Mouse (Mus musculus) kidney, embryonic 16.5 days (tissue): ENCODE results near the gene Crhr2. TPM values are rescaled to one million over a fixed set of nuclear protein-coding genes. Genes with fewer than 3 reads are reported as not detected.
A peak's percentile ranks its signal among the peaks of the same experiment; 100 is the strongest.

Experiments
- ATAC-seq: fragments of 200-750 bp; cut with Nextera tagmentation; 2 replicates; pipeline ENCODE4 v1.8.0; 2017; ENCODE audit warnings: moderate TSS enrichment; ENCODE audit not compliant: low FRiP score, low TSS enrichment
- H3K27ac ChIP-seq: fragments of 300-500 bp; sonication (generic); 2 replicates; pipeline ENCODE4 v1.5.1; 2014; ENCODE audit warnings: low read length
- H3K27me3 ChIP-seq: fragments of 300-500 bp; sonication (generic); 2 replicates; pipeline ENCODE4 v1.6.1; 2014; ENCODE audit warnings: low read length, control low read depth, mixed read lengths; ENCODE audit not compliant: insufficient read depth
- H3K36me3 ChIP-seq: fragments of 300-500 bp; sonication (generic); 2 replicates; pipeline ENCODE4 v1.6.1; 2014; ENCODE audit warnings: low read length, control low read depth, mixed read lengths; ENCODE audit not compliant: insufficient read depth
- H3K4me1 ChIP-seq: fragments of 300-500 bp; sonication (generic); 2 replicates; pipeline ENCODE4 v1.6.1; 2014; ENCODE audit warnings: low read length, control low read depth, mixed read lengths; ENCODE audit not compliant: insufficient read depth
- H3K4me2 ChIP-seq: fragments of 300-500 bp; sonication (generic); replicated peaks from 2 replicates; pipeline ENCODE4 v1.6.1; 2014; ENCODE audit warnings: low read depth, low read length
- H3K4me3 ChIP-seq: fragments of 300-500 bp; sonication (generic); 2 replicates; pipeline ENCODE4 v1.5.1; 2014; ENCODE audit warnings: mild to moderate bottlenecking, low read length
- H3K9ac ChIP-seq: fragments of 300-500 bp; sonication (generic); replicated peaks from 2 replicates; pipeline ENCODE4 v1.6.1; 2014; ENCODE audit warnings: low read length
- H3K9me3 ChIP-seq: fragments of 300-500 bp; sonication (generic); 2 replicates; pipeline ENCODE4 v1.6.1; 2016; ENCODE audit warnings: low read length, control low read depth
- WGBS: fragments of 180-500 bp; shearing (Covaris S2); extraction: QIAGEN DNeasy Blood & Tissue Kit; methylation state at CpG from one replicate; pipeline ENCODE4 v1.1.7; 2014; 5-methylcytosine and 5-hydroxymethylcytosine counted together
- polyA plus RNA-seq: library from polyadenylated mRNA; unstranded; fragments of >200 nt; fragmentation: Nextera tagmentation; extraction: Ambion mirVana; gene quantifications from 2 replicates; pipeline ENCODE4 v1.2.1, GENCODE M21; 2015

The Crhr2 gene
- polyA plus RNA-seq, 1 experiment from 2014 or later = 0.11 TPM

- Histone ChIP-seq H3K27me3 (peaks cover 17% of the 10 kb centered on the region), H3K4me3 (no peak overlapping the region), H3K4me1 (peaks cover 4% of the 10 kb centered on the region; the same call in 1 of the 2 replicates), H3K27ac (no peak overlapping the region), H3K4me2 (no peak overlapping the region), H3K36me3 (no peaks in the 10 kb centered on the region), H3K9ac (no peak overlapping the region), H3K9me3 (no peaks in the 10 kb centered on the region)
- ATAC-seq = no peak
- 39% methylated on average over 4 of the region's 4 CpGs for WGBS
Observed at GRCm38 (mm10) chr6:55090639-55091038, 42.2 kb downstream of the Crhr2 start.

DNA sequence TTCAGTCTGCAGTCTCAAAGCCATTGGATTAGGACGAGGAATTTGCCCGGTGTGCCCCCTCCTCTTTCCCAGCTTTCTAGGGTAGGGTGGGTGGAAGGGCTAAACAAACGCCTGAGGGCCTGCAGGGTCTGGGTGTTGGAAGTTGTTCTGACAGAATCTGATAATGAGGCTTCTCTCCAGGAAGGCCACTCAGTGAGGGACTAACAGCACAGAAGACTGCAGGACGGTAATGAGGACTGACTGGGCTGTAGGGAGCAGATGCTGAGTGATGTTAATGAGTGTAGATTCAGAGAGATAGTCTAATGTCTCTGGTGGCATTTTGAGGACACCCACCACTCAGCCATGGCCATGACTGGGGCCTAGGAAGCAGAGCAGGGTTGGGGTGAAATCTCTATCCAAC lies 45.5 kb downstream of the Crhr2 start:
- no peak for ATAC-seq
- H3K27me3 ChIP-seq = 0 out of 2 replicates have a peak, but pooled peaks cover 10% of the 10 kb centered on the region
- H3K9ac ChIP-seq = no peak overlapping the region
- no peaks in the 10 kb centered on the region for H3K9me3 ChIP-seq
- no peak overlapping the region for H3K4me3 ChIP-seq
- 61% methylated on average over 4 of the region's 4 CpGs for WGBS
- H3K36me3 ChIP-seq = no peaks in the 10 kb centered on the region
- no peak overlapping the region for H3K4me2 ChIP-seq
- H3K4me1 ChIP-seq = no peaks in the 10 kb centered on the region
- no peak overlapping the region for H3K27ac ChIP-seq

DNA sequence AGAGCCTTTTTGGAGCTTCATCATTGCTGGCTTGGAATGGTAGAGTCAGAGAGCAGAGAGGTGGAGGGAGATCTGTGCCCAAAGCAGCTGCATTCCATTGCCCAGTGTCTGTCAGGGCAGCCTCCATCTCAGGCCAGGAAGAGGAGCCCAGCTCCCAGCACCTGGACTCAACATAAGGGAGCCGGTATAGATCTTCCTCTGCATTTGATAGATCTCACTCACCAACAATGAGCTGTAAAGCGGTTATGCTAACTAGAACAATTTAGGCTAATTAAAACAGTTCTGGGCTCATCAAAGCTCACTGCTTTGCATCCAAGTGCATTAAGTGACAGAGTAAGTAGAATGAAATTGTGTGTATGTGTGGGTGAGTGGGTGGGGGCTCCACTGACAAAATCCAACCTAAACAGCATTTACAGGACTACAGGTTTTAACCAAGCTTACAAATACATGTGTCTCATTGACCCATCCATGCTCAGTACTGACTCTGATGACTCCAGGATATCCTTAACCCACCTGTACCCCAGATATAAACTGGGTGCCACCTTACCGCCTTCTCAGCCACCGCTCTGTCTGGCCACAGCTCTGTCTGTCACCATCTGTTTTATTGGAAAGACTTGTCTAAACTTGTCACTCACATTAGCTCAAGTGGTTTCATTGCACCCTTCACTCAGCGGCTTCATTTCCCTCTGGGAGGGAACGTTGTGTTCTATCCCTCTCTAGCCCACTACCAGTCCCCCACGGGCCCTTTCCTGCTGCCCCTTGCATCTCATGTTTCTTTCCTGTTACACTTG lies 50.4 kb downstream of the Crhr2 start:
- Histone ChIP-seq H3K27ac (no peak overlapping the region), H3K4me2 (no peak overlapping the region), H3K4me1 (no peaks in the 10 kb centered on the region), H3K4me3 (no peak overlapping the region), H3K27me3 (no peaks in the 10 kb centered on the region), H3K36me3 (peaks cover 21% of the 10 kb centered on the region), H3K9ac (no peak overlapping the region), H3K9me3 (no peaks in the 10 kb centered on the region)
- ATAC-seq = no peak
- 67% methylated on average over 7 of the region's 7 CpGs for WGBS

DNA sequence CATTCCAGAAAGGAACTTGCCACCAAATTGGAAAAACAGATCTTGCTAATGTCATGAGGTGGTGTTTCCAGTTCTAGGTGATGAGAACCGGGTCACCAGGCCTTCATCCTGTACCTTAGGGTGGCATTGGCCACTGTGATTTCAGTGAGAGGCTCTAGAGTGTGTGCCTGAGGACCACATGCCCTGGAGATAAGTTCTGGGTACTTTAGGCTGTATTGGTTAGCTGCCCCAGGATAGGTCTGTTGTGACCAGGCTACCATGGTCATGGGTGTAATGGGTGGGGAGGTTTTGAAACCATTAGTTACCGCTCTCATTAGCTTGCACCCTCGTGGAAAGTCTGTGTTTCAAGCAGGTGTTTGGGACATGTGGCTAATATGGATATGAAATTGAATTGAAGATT lies 51.4 kb downstream of the Crhr2 start:
- peaks cover 27% of the 10 kb centered on the region for H3K36me3 ChIP-seq
- 0 out of 2 replicates have a peak, but pooled peaks have one; percentile 49 for ATAC-seq
- H3K27me3 ChIP-seq = no peaks in the 10 kb centered on the region
- no peak overlapping the region for H3K4me2 ChIP-seq
- WGBS = 89% methylated on average over 3 of the region's 3 CpGs
- no peak overlapping the region for H3K9ac ChIP-seq
- H3K4me3 ChIP-seq = no peak overlapping the region
- no peaks in the 10 kb centered on the region for H3K9me3 ChIP-seq
- H3K4me1 ChIP-seq = no peaks in the 10 kb centered on the region
- H3K27ac ChIP-seq = no peak overlapping the region

GRCm38 (mm10) chr6:55076561-55077255 lies 56.1 kb downstream of the Crhr2 start:
- no peak overlapping the region for H3K9ac ChIP-seq
- no peak for ATAC-seq
- no peaks in the 10 kb centered on the region for H3K9me3 ChIP-seq
- WGBS = 85% methylated on average over 4 of the region's 4 CpGs
- H3K4me2 ChIP-seq = no peak overlapping the region
- no peak overlapping the region for H3K27ac ChIP-seq
- H3K36me3 ChIP-seq = peaks cover 49% of the 10 kb centered on the region
- H3K4me3 ChIP-seq = no peak overlapping the region
- H3K27me3 ChIP-seq = no peaks in the 10 kb centered on the region
- no peaks in the 10 kb centered on the region for H3K4me1 ChIP-seq

DNA sequence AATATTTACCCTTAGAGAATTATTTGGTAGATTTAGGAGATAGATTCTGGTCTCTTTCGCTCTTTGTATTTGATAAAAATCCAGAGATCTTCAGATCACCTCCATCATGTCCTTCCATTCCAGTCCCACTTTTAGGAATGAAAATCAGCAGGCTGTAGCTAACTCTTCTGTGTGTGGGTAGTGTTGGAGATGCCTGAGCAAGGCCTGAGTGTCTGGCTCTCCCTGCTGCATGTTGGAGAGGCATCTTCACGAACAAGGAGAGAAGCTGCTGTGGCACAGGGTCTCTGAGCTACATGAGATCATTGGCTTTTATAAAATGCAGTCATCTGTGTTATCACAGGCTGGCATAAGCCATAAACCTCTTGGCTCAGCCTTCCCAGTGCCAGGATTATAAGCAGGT lies 66.9 kb downstream of the Crhr2 start:
- WGBS = 90% methylated on average over 2 of the region's 2 CpGs
- H3K27me3 ChIP-seq = no peaks in the 10 kb centered on the region
- no peaks in the 10 kb centered on the region for H3K9me3 ChIP-seq
- no peak overlapping the region for H3K9ac ChIP-seq
- no peaks in the 10 kb centered on the region for H3K4me1 ChIP-seq
- H3K4me3 ChIP-seq = no peak overlapping the region
- ATAC-seq = no peak
- no peak overlapping the region for H3K4me2 ChIP-seq
- no peak overlapping the region for H3K27ac ChIP-seq
- peaks cover 46% of the 10 kb centered on the region for H3K36me3 ChIP-seq

GRCm38 (mm10) chr6:55064477-55064827 lies 68.4 kb downstream of the Crhr2 start:
- Histone ChIP-seq H3K4me1 (no peaks in the 10 kb centered on the region), H3K4me3 (no peak overlapping the region), H3K36me3 (peaks cover 58% of the 10 kb centered on the region), H3K27ac (no peak overlapping the region), H3K27me3 (no peaks in the 10 kb centered on the region), H3K9ac (no peak overlapping the region), H3K9me3 (no peaks in the 10 kb centered on the region), H3K4me2 (no peak overlapping the region)
- no peak for ATAC-seq
- WGBS = 96% methylated on average over 7 of the region's 7 CpGs

DNA sequence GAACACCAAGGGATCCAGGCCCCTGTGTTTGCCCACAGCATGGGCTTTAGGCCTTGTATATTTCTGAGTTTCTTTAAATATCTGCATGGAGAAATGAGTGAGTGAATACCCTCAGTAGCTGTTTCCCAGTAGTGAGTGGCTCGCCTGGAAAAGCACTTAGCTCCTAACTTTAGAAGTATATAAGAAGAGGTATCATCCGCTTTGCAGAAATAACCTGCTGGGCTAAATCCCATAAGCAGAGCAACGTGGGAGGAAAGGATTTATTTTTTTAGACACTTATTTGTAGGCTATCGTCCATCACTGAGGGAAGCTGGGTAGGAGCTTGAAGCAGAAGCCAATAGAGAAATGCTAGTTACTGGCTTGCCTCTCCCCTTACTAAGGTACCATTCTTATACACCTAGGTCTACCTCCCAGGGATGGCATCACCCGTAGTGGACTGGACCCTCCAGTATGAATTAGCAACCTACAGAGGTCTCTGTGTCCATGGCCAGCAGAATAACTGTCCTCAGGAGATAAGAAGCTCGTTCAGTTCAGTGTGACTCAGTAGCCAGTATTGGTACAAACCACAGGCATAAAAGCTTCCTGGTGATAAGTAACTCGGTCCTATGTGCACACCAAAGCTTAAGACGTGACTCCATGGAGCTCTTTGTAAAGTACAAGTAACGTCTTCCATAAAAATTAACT lies 68.9 kb downstream of the Crhr2 start:
- Histone ChIP-seq H3K4me2 (no peak overlapping the region), H3K36me3 (peaks cover 58% of the 10 kb centered on the region), H3K27ac (no peak overlapping the region), H3K4me1 (no peaks in the 10 kb centered on the region), H3K27me3 (no peaks in the 10 kb centered on the region), H3K9me3 (no peaks in the 10 kb centered on the region), H3K4me3 (no peak overlapping the region), H3K9ac (no peak overlapping the region)
- ATAC-seq = no peak
- 91% methylated on average over 9 of the region's 9 CpGs for WGBS

DNA sequence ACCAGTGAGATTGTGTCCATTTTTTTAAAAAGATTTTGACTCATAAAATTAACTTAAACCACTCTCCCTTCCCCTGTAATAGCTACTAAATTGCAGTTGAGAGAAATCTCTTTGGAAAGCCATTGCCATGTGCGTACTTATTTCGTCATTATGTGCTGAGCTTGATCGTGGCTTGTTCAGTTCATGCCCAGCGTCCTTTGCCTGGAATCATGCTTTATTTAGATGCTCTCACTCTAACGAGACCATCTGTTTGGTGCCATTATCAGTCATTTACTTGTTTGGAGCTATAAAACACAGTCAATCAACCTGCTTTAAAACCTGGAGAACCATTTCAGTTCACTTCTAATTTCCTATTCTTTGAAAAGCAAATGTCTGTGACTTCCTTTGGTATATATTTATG lies 70.6 kb downstream of the Crhr2 start:
- Histone ChIP-seq H3K27me3 (no peaks in the 10 kb centered on the region), H3K4me2 (no peak overlapping the region), H3K9me3 (no peaks in the 10 kb centered on the region), H3K4me3 (no peak overlapping the region), H3K36me3 (peaks cover 56% of the 10 kb centered on the region), H3K4me1 (no peaks in the 10 kb centered on the region), H3K9ac (no peak overlapping the region), H3K27ac (no peak overlapping the region)
- WGBS = 78% methylated on average over 5 of the region's 5 CpGs
- ATAC-seq = no peak

DNA sequence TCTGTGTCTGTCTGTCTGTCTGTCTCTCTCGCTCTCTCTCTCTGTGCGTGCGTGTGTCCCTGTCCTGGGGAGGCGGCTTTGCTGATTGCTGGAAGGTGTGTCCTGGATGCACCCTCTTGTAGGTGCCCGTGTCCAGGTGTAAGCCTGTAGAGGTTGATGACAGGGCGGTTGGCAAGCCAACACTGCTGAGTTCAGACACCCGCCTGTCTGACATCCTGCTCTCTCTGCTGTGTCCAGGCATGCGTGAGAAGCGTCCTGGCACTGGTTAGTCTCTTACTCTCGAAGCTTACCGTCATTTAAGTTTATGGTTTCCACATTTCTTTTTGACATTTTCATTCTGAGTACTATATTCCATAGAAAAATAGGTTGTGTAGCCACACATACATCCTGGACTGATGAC lies 71.5 kb downstream of the Crhr2 start:
- Histone ChIP-seq H3K27ac (no peak overlapping the region), H3K36me3 (peaks cover 56% of the 10 kb centered on the region), H3K4me1 (no peaks in the 10 kb centered on the region), H3K27me3 (no peaks in the 10 kb centered on the region), H3K9me3 (no peaks in the 10 kb centered on the region), H3K4me2 (no peak overlapping the region), H3K9ac (no peak overlapping the region), H3K4me3 (no peak overlapping the region)
- WGBS = 81% methylated on average over 11 of the region's 11 CpGs
- no peak for ATAC-seq
